Mouse (Mus musculus): ENCODE results near the gene Igsf8. TPM values are rescaled to one million over a fixed set of nuclear protein-coding genes. Genes with fewer than 3 reads are reported as not detected.

The Igsf8 gene
- polyA plus RNA-seq, 1 experiment from 2014 or later = 46.9 TPM

DNA sequence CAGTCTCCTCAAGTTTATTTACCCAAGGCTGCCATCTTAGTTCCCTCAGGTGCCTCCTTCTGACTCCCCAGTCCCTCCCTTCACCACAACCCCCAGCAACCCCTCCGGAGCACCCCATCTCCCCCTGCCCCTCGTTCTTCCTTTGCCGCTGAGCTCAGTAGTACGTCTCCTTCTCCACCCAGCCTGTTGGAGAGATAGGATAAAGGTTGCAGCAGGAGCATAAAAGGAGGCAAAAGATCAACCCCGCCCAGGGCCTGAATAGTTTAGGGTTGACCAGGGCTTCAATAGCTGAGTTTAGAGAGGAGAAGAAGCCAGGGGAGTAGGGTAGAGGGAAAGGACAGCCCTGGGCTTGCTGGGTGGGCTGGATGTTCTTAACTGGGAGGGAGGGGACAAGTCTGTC lies 13.1 kb downstream of the Igsf8 start:
- Histone ChIP-seq H3K27me3 (no peaks in the 10 kb centered on the region), H3K27ac (no peak overlapping the region), H3K9me3 (no peaks in the 10 kb centered on the region), H3K4me3 (no peak overlapping the region), H3K4me1 (no peaks in the 10 kb centered on the region), H3K36me3 (no peaks in the 10 kb centered on the region), H3K4me2 (no peak overlapping the region), H3K9ac (no peak overlapping the region)
- WGBS = 72% methylated on average over 5 of the region's 5 CpGs
- no peak for ATAC-seq (ENCODE audit: insufficient number of reproducible peaks, insufficient read depth, low FRiP score, low TSS enrichment, low read depth)

DNA sequence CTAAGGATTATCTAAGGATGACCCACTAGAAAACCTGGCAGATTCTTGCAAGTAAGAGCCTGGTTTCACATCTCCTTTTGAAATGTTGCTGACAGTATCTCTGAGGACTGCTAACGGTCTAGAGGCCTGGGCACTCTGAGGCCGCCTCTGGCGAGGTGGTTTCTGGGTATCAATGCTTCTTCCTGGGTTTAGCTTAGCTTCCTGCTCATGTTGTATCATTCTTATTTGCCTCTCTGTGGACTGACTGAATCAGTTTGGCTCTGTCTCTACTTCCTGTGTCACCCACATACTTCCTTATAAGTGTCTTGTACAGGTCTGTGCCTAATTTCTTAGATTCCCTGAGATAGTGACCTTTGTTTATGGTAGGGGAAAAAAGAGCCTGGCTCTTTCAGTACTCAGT lies 15.7 kb downstream of the Igsf8 start:
- Histone ChIP-seq H3K36me3 (no peaks in the 10 kb centered on the region), H3K9ac (no peak overlapping the region), H3K4me3 (no peak overlapping the region), H3K9me3 (no peaks in the 10 kb centered on the region), H3K4me2 (no peak overlapping the region), H3K27ac (no peak overlapping the region), H3K27me3 (no peaks in the 10 kb centered on the region), H3K4me1 (no peaks in the 10 kb centered on the region)
- no peak for ATAC-seq (ENCODE audit: insufficient number of reproducible peaks, insufficient read depth, low FRiP score, low TSS enrichment, low read depth)
- 78% methylated on average over 3 of the region's 3 CpGs for WGBS

DNA sequence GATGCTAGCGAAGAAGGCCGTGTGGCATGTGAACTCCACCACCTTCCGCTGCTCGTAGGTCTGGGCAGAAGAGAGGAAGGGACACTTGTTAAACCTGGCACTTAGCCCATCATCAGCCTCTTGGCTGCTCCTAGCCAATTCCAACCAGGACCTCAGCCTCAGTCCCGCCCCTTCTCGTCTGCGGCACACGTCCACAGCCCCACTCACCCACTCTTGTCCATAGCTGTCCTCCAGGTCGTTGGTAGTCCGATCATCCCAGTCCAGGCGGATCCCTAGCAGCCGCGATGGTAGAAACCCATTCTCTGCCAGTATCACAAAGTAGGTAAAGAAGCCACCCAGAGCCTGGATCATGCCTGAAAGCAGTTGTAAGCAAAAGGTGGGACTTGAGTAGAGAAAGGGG lies 16.9 kb downstream of the Igsf8 start:
- H3K27me3 ChIP-seq = no peaks in the 10 kb centered on the region
- H3K27ac ChIP-seq = no peak overlapping the region
- H3K9me3 ChIP-seq = no peaks in the 10 kb centered on the region
- WGBS = 94% methylated on average over 13 of the region's 13 CpGs
- no peaks in the 10 kb centered on the region for H3K36me3 ChIP-seq
- H3K4me1 ChIP-seq = no peaks in the 10 kb centered on the region
- H3K4me3 ChIP-seq = no peak overlapping the region
- no peak for ATAC-seq (ENCODE audit: insufficient number of reproducible peaks, insufficient read depth, low FRiP score, low TSS enrichment, low read depth)
- H3K9ac ChIP-seq = no peak overlapping the region
- H3K4me2 ChIP-seq = no peak overlapping the region

DNA sequence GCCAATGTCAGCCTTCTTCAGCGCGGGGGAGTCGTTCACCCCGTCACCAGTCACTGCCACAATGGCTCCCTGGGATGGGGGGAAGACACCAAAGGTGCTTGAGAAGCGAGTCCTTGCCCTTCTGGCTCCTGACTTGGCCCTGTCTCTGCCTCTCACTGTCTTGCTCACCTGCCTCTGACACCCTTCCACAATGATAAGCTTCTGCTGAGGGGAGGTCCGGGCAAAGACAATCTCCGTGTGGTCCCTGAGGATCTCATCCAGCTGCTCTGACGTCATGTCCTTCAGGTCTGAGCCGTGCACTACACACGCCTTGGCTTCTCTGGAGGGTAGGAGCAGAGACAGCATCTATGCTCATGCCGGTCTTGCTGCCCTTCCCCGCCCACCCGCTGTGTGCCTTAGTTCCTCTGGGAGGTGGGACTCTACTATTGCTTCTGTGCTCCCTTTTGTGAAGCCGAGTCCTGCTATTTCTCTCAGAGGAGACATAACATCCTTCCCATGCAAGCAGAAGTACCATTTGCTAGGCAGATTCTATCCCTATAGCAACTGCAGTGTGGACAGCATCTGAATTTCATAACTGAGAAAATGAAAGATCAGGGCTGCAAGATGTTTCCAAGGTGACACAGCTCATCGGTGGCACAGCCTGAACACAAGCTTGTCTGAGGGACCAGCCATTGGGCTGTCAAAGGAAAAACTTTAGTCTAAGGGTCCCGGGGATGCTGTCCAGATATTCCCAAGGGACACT lies 18.5 kb downstream of the Igsf8 start:
- Histone ChIP-seq H3K9ac (no peak overlapping the region), H3K27me3 (no peaks in the 10 kb centered on the region), H3K9me3 (no peaks in the 10 kb centered on the region), H3K4me1 (no peaks in the 10 kb centered on the region), H3K4me2 (no peak overlapping the region), H3K4me3 (no peak overlapping the region), H3K27ac (no peak overlapping the region), H3K36me3 (no peaks in the 10 kb centered on the region)
- WGBS = 75% methylated on average over 16 of the region's 16 CpGs
- ATAC-seq (ENCODE audit: insufficient number of reproducible peaks, insufficient read depth, low FRiP score, low TSS enrichment, low read depth) = no peak

DNA sequence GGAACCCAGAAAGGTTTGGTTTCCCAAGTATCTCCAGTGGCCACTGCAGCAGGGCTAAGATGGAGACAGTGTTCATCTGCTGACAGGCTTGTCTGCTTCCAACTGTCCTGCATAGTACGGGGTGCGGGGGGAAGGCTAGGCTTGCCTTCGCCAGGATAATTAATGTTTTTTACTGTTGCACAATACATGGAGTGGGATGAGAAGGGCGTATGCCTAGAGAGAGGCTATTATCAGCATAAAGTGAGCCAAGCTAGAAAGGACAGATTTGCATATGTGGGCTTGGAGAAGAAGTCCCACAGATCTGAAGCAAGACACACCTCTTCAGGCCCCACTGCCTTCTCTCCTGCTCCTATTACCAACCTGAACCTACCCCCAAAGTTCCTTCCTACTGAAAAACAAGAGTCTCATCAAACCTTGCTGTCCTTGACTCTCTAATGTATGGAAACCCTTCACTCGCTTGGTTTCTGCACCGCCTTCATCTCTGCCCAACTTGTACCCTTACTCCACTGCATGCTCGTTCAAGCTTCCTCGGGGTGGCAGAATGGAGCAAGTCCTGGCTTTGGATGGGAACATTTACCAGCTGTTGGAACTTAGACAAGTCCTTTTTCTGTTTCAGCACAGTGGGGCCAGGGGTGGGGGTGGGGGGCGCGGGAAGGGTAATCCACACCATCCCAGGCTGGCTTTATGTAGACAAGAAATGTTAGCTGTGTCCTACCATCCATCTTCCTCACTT lies 20.2 kb downstream of the Igsf8 start:
- H3K9ac ChIP-seq = no peak overlapping the region
- H3K27me3 ChIP-seq = no peaks in the 10 kb centered on the region
- no peak overlapping the region for H3K4me2 ChIP-seq
- H3K36me3 ChIP-seq = no peaks in the 10 kb centered on the region
- H3K4me3 ChIP-seq = no peak overlapping the region
- no peaks in the 10 kb centered on the region for H3K9me3 ChIP-seq
- no peak for ATAC-seq (ENCODE audit: insufficient number of reproducible peaks, insufficient read depth, low FRiP score, low TSS enrichment, low read depth)
- H3K4me1 ChIP-seq = no peaks in the 10 kb centered on the region
- H3K27ac ChIP-seq = no peak overlapping the region
- 84% methylated on average over 10 of the region's 10 CpGs for WGBS

DNA sequence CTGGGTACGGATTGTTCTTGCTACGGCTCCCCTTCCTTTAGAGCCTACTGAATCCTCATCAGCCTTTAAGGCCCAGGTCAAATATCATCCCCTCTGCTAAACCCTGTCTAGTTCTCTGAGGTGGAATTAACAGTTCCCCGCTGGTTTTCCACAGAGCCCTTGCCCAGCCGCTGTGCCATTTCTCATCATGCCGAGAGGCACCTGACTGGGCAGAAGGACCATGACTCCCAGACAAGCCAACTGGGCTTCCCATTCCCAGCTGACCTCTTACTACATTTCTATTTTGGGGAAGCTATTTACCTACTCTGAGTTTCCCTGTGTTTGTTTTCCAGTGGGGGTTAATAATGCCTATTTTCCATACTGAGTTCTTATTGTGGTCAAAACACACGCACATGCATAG lies 21.6 kb downstream of the Igsf8 start:
- Histone ChIP-seq H3K4me1 (no peaks in the 10 kb centered on the region), H3K4me2 (no peak overlapping the region), H3K27me3 (no peaks in the 10 kb centered on the region), H3K27ac (no peak overlapping the region), H3K36me3 (no peaks in the 10 kb centered on the region), H3K9me3 (no peaks in the 10 kb centered on the region), H3K4me3 (no peak overlapping the region), H3K9ac (no peak overlapping the region)
- ATAC-seq (ENCODE audit: insufficient number of reproducible peaks, insufficient read depth, low FRiP score, low TSS enrichment, low read depth) = no peak
- 87% methylated on average over 6 of the region's 6 CpGs for WGBS

DNA sequence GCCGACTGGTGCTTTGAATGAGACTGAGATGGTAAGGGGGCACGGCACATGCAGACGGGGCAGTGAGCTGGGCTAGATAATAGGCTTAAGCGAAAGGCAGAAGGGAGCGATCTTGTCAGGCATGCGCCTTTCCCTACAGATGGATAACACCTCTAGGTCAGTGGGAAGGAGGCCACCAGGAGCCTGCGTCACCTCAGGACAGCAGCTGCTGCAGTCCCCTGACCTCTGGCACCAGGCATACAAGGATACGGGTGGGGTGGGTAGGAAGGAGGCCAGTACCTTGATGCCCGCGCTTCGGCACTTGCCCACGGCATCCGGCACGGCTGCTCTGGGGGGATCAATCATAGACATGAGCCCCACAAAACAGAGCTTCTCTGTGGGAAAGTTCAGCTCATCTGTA lies 22.8 kb downstream of the Igsf8 start:
- Histone ChIP-seq H3K27me3 (no peaks in the 10 kb centered on the region), H3K27ac (no peak overlapping the region), H3K4me2 (no peak overlapping the region), H3K4me3 (no peak overlapping the region), H3K9ac (no peak overlapping the region), H3K36me3 (no peaks in the 10 kb centered on the region), H3K9me3 (no peaks in the 10 kb centered on the region), H3K4me1 (no peaks in the 10 kb centered on the region)
- 84% methylated on average over 14 of the region's 14 CpGs for WGBS
- ATAC-seq (ENCODE audit: insufficient number of reproducible peaks, insufficient read depth, low FRiP score, low TSS enrichment, low read depth) = no peak

DNA sequence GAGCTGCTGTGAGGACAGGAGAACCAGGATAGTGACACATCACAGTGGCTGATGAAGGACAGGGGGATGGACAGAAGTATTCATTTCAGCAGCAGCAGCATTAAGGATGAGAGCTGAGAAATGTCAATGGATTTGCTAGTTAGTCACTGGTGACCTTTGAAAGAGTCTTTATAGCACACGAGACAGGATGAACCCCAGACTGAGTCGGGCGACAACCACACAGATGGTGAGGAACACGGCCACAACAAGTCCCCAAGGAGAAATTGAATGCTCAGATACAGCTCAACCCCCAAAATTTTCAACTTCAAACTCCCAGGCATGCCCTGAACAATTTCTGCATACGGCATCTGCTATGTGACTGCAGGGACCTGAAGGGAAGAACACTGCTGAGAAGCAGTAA lies 25.3 kb downstream of the Igsf8 start:
- H3K27me3 ChIP-seq = no peaks in the 10 kb centered on the region
- H3K4me3 ChIP-seq = no peak overlapping the region
- no peaks in the 10 kb centered on the region for H3K4me1 ChIP-seq
- 69% methylated on average over 5 of the region's 5 CpGs for WGBS
- H3K4me2 ChIP-seq = no peak overlapping the region
- no peak for ATAC-seq (ENCODE audit: insufficient number of reproducible peaks, insufficient read depth, low FRiP score, low TSS enrichment, low read depth)
- no peak overlapping the region for H3K27ac ChIP-seq
- no peaks in the 10 kb centered on the region for H3K9me3 ChIP-seq
- no peak overlapping the region for H3K9ac ChIP-seq
- H3K36me3 ChIP-seq = no peaks in the 10 kb centered on the region

DNA sequence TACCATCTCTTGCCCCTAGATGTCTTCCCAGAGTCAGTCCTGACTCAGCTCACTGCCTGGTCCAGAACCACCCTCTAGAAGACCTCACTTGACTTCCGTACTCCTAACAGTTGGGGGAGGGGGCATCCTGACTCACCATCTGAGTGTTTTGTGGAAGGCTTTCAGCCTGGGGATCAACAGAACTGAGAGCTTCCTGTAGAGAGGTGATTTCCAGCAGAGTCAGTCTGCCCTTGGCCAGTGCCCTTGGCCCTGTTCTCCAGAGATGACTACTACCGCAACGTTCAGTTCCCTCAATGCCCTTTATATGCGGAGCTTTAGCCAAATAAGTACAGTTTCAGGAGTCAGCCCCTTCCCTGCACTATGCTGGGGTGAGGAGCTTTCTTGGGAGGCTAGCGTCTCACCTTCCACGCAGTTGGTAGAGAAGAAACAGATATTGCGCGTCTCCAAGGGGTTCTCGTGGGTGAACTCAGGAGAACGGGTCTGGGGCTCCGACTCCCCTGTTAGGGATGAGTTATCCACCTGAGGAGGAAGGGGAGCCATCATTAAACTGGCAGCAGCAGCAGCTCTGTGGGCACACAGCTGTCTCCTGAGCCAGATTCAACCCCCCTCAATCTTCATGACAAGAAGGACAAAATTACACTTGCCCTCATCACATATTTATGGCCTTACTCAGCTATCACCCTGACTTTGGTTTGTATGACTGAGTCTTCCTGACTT lies 27.6 kb downstream of the Igsf8 start:
- Histone ChIP-seq H3K9me3 (no peaks in the 10 kb centered on the region), H3K27me3 (no peaks in the 10 kb centered on the region), H3K4me3 (no peak overlapping the region), H3K36me3 (no peaks in the 10 kb centered on the region), H3K9ac (no peak overlapping the region), H3K4me1 (no peaks in the 10 kb centered on the region), H3K4me2 (no peak overlapping the region), H3K27ac (no peak overlapping the region)
- no peak for ATAC-seq (ENCODE audit: insufficient number of reproducible peaks, insufficient read depth, low FRiP score, low TSS enrichment, low read depth)
- 91% methylated on average over 11 of the region's 11 CpGs for WGBS

DNA sequence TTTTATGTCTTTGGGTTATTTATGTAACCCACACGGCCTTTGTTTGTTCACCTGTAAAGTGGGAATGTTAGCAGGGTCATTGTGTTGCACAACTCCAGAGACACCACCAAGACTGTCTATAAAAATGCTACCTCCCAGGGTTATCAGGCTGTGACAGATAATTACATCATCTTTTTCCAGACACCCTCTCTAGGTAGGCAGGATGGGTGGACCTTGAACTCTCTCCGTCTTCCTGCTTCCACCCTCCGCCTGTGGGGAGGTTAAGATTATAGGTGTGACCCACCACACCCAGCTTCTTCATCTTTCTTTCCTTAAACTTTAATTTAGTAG lies 28.1 kb downstream of the Igsf8 start:
- H3K4me1 ChIP-seq = no peaks in the 10 kb centered on the region
- H3K27ac ChIP-seq = no peak overlapping the region
- 84% methylated on average over 3 of the region's 3 CpGs for WGBS
- no peaks in the 10 kb centered on the region for H3K27me3 ChIP-seq
- H3K9me3 ChIP-seq = no peaks in the 10 kb centered on the region
- no peaks in the 10 kb centered on the region for H3K36me3 ChIP-seq
- ATAC-seq (ENCODE audit: insufficient number of reproducible peaks, insufficient read depth, low FRiP score, low TSS enrichment, low read depth) = no peak
- H3K4me2 ChIP-seq = no peak overlapping the region
- H3K9ac ChIP-seq = no peak overlapping the region
- H3K4me3 ChIP-seq = no peak overlapping the region

DNA sequence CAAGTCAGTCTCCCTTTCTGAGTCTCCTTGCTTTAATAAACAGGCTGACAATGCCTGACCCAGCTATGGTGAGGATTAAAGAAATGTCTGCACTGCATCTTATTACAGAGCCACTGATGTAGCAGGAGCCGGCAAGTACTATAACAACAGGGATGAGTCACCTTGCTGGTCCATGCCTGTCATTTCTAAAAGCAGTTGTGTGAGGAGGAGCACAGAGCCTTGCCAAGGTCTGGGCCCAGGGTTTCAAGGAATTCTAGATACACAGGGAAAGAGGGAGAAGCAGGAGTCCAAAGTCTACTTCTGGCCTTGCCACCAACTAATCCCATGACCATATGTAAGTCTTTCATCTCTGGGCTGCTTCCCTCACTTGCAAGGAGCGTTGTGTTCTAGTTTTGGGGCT lies 31.4 kb downstream of the Igsf8 start:
- no peak for ATAC-seq (ENCODE audit: insufficient number of reproducible peaks, insufficient read depth, low FRiP score, low TSS enrichment, low read depth)
- H3K4me3 ChIP-seq = no peak overlapping the region
- peaks cover 29% of the 10 kb centered on the region for H3K4me1 ChIP-seq
- H3K9ac ChIP-seq = no peak overlapping the region
- no peaks in the 10 kb centered on the region for H3K9me3 ChIP-seq
- H3K27ac ChIP-seq = no peak overlapping the region
- WGBS = 79% methylated on average over 2 of the region's 2 CpGs
- H3K36me3 ChIP-seq = no peaks in the 10 kb centered on the region
- H3K27me3 ChIP-seq = no peaks in the 10 kb centered on the region
- no peak overlapping the region for H3K4me2 ChIP-seq

DNA sequence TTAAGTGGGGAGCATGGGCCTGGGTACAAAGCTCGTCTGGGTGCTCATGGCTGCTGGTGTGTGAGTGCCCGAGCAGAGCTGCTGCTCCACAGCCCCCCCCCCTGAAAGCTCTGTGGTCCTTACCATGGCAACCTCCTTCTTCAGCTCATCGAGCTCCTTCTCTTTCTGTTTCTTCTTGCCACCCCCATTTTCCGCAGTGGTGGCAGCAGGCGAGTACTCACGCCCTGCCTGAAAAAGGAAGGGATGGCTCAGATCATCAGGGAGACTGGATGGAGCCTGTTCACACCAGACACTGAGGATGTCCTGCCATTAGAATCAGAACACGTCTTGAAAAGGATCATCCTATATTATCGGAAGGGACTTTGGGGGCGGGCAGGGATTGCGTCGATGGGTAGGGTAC lies 32.0 kb downstream of the Igsf8 start:
- no peaks in the 10 kb centered on the region for H3K36me3 ChIP-seq
- no peak overlapping the region for H3K4me2 ChIP-seq
- no peak overlapping the region for H3K4me3 ChIP-seq
- no peaks in the 10 kb centered on the region for H3K9me3 ChIP-seq
- no peak for ATAC-seq (ENCODE audit: insufficient number of reproducible peaks, insufficient read depth, low FRiP score, low TSS enrichment, low read depth)
- H3K27me3 ChIP-seq = no peaks in the 10 kb centered on the region
- H3K9ac ChIP-seq = no peak overlapping the region
- WGBS = 88% methylated on average over 11 of the region's 11 CpGs
- H3K4me1 ChIP-seq = peaks cover 35% of the 10 kb centered on the region
- no peak overlapping the region for H3K27ac ChIP-seq
